Mouse (Mus musculus): ENCODE results near the gene Svop.

DNA sequence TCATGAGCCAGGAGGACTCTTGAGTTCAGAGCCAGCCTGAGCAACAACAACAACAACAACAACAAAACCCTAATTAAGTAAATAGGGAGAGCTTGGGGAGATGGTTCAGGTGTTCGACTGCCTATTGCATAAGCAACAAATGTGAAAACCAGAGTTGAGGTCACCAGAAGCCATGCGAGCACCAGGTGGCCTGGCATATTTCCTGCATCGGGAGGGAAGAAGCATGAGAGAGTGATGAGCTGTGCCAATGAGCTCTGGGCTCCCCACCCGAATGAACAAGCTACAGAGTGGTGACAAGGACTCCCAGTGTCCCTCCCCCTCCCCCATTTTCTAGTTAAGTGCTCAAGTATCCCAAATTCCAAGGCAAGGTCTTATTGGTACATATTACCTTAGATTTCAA lies 10.5 kb upstream of the Svop start:
- TF ChIP-seq POLR2A (IDR thresholded peaks at IDR 0.05; ENCODE audit: low read depth, low read length) (no peak), CTCF (IDR thresholded peaks at IDR 0.05; ENCODE audit: borderline replicate concordance, insufficient read depth, low read length) (no peak)

Measured in embryonic fibroblast, embryonic 13.5 days (primary cell).